Mouse (Mus musculus) cerebellum, adult 18-20 months (tissue): ENCODE results near the gene Hfm1.
A peak's percentile ranks its signal among the peaks of the same experiment; 100 is the strongest.

Source experiments
- DNase-seq, 2 experiments: peaks; one replicate each; pipeline ENCODE4 v3.0.0; 2021

Hfm1 gene

GRCm38 (mm10) chr5:106925488-106926368, at the start of gene Hfm1:
Gene Hfm1, minus strand, starts transcription at chr5:106926321.
- DNase-seq = peak; percentile 70 to 86

GRCm38 (mm10) chr5:106973883-106974282, 47.8 kb upstream of the Hfm1 start:
- no peak for DNase-seq

- no peak for DNase-seq
Observed at GRCm38 (mm10) chr5:106967578-106967977, 41.5 kb upstream of the Hfm1 start.

GRCm38 (mm10) chr5:106966443-106966842, 40.3 kb upstream of the Hfm1 start:
- DNase-seq = no peak

GRCm38 (mm10) chr5:106964513-106965014, 38.4 kb upstream of the Hfm1 start:
- no peak for DNase-seq

GRCm38 (mm10) chr5:106963584-106964512, 37.7 kb upstream of the Hfm1 start, which contains the start of gene Cdc7:
Gene Cdc7, plus strand, starts transcription at chr5:106964322.
- peak; percentile 90 to 97 for DNase-seq

GRCm38 (mm10) chr5:106960451-106960850, 34.3 kb upstream of the Hfm1 start:
- no peak for DNase-seq

GRCm38 (mm10) chr5:106959031-106959430, 32.9 kb upstream of the Hfm1 start:
- DNase-seq = no peak

- no peak for DNase-seq
Observed at GRCm38 (mm10) chr5:106956467-106956866, 30.3 kb upstream of the Hfm1 start.

- no peak for DNase-seq
Observed at GRCm38 (mm10) chr5:106948683-106949082, 22.6 kb upstream of the Hfm1 start.

GRCm38 (mm10) chr5:106946342-106946741, 20.2 kb upstream of the Hfm1 start:
- no peak for DNase-seq

- no peak for DNase-seq
Observed at GRCm38 (mm10) chr5:106927996-106928395, 1.9 kb upstream of the Hfm1 start.

GRCm38 (mm10) chr5:106926369-106926686, 207 bp upstream of the Hfm1 start:
- peak in 1 of 2 experiments; percentile 6 for DNase-seq

GRCm38 (mm10) chr5:106919315-106919714, 6.8 kb downstream of the Hfm1 start:
- no peak for DNase-seq

- no peak for DNase-seq
Observed at GRCm38 (mm10) chr5:106896879-106897278, 29.2 kb downstream of the Hfm1 start.

GRCm38 (mm10) chr5:106891773-106892172, 34.3 kb downstream of the Hfm1 start:
- peak; percentile 81 to 89 for DNase-seq

GRCm38 (mm10) chr5:106887303-106888071, 38.6 kb downstream of the Hfm1 start:
- no peak for DNase-seq

GRCm38 (mm10) chr5:106885517-106885916, 40.6 kb downstream of the Hfm1 start:
- no peak for DNase-seq

- DNase-seq = no peak
Observed at GRCm38 (mm10) chr5:106876438-106876837, 49.7 kb downstream of the Hfm1 start.

- peak; percentile 56 to 70 for DNase-seq
Observed at GRCm38 (mm10) chr5:106860415-106860814, 65.7 kb downstream of the Hfm1 start.

- no peak for DNase-seq
Observed at GRCm38 (mm10) chr5:106853284-106853683, 72.8 kb downstream of the Hfm1 start.

- DNase-seq = no peak
Observed at GRCm38 (mm10) chr5:106847045-106847444, 79.1 kb downstream of the Hfm1 start.

- no peak for DNase-seq
Observed at GRCm38 (mm10) chr5:106843906-106844305, 82.2 kb downstream of the Hfm1 start.
